Mouse (Mus musculus) kidney, embryonic 15.5 days (tissue): ENCODE results near the gene Pip4k2b. TPM values are rescaled to one million over a fixed set of nuclear protein-coding genes. Genes with fewer than 3 reads are reported as not detected.
A peak's percentile ranks its signal among the peaks of the same experiment; 100 is the strongest.

Experiments used
- ATAC-seq: fragments of 200-750 bp; cut with Nextera tagmentation; replicated peaks from 2 replicates; pipeline ENCODE4 v1.8.0; 2017; ENCODE audit warnings: moderate TSS enrichment; ENCODE audit not compliant: low FRiP score
- H3K27ac ChIP-seq: fragments of 300-500 bp; sonication (generic); 2 replicates; pipeline ENCODE4 v1.5.1; 2015; ENCODE audit warnings: mild to moderate bottlenecking, inconsistent platforms
- H3K27me3 ChIP-seq: fragments of 300-500 bp; sonication (generic); 2 replicates; pipeline ENCODE4 v1.6.1; 2015; ENCODE audit warnings: inconsistent platforms
- H3K36me3 ChIP-seq: fragments of 300-500 bp; sonication (generic); 2 replicates; pipeline ENCODE4 v1.6.1; 2015; ENCODE audit warnings: inconsistent platforms
- H3K4me1 ChIP-seq: fragments of 300-500 bp; sonication (generic); 2 replicates; pipeline ENCODE4 v1.6.1; 2015; ENCODE audit warnings: inconsistent platforms
- H3K4me2 ChIP-seq: fragments of 300-500 bp; sonication (generic); 2 replicates; pipeline ENCODE4 v1.6.1; 2015; ENCODE audit warnings: moderate library complexity, mild to moderate bottlenecking, inconsistent platforms
- H3K4me3 ChIP-seq: fragments of 300-500 bp; sonication (generic); replicated peaks from 2 replicates; pipeline ENCODE4 v1.5.1; 2015; ENCODE audit warnings: mild to moderate bottlenecking, inconsistent platforms
- H3K9ac ChIP-seq: fragments of 300-500 bp; sonication (generic); 2 replicates; pipeline ENCODE4 v1.6.1; 2015; ENCODE audit warnings: mild to moderate bottlenecking, inconsistent platforms
- H3K9me3 ChIP-seq: fragments of 300-500 bp; sonication (generic); replicated peaks from 2 replicates; pipeline ENCODE4 v1.6.1; 2016; ENCODE audit warnings: inconsistent platforms
- WGBS: fragments of 180-500 bp; shearing (Covaris S2); methylation state at CpG from one replicate; pipeline ENCODE4 v1.1.7; 2015; ENCODE audit warnings: mixed read lengths; 5-methylcytosine and 5-hydroxymethylcytosine counted together
- polyA plus RNA-seq: library from polyadenylated mRNA; unstranded; fragments of >200 nt; fragmentation: Nextera tagmentation; extraction: Ambion mirVana; gene quantifications from 2 replicates; pipeline ENCODE4 v1.2.1, GENCODE M21; 2015

Gene Pip4k2b
- polyA plus RNA-seq, 1 experiment from 2014 or later, result 1.8 TPM

GRCm38 (mm10) chr11:97776497-97777128 is 32.1 kb upstream of the Pip4k2b start:
- 0 out of 2 replicates have a peak, but pooled peaks have one; percentile 31 for ATAC-seq
- H3K27me3 ChIP-seq, result no peaks in the 10 kb centered on the region
- H3K4me2 ChIP-seq, result no peak overlapping the region
- H3K27ac ChIP-seq, result no peak overlapping the region; the same call in 1 of the 2 replicates
- peaks cover 64% of the 10 kb centered on the region for H3K36me3 ChIP-seq
- H3K9me3 ChIP-seq, result no peaks in the 10 kb centered on the region
- H3K4me1 ChIP-seq, result peaks cover 18% of the 10 kb centered on the region
- no peak overlapping the region for H3K4me3 ChIP-seq
- WGBS, result 65% methylated on average over 5 of the region's 5 CpGs
- no peak overlapping the region for H3K9ac ChIP-seq

GRCm38 (mm10) chr11:97775808-97776496 is 31.4 kb upstream of the Pip4k2b start, which contains the start of gene 1700001P01Rik:
Gene 1700001P01Rik, minus strand, starts transcription at chr11:97775918.
- peaks cover 61% of the 10 kb centered on the region for H3K36me3 ChIP-seq
- no peaks in the 10 kb centered on the region for H3K9me3 ChIP-seq
- no peak for ATAC-seq
- no peak within 1 kb of the TSS for H3K9ac ChIP-seq
- no peak within 1 kb of the TSS for H3K4me3 ChIP-seq
- H3K27ac ChIP-seq, result no peak within 1 kb of the TSS; the same call in 1 of the 2 replicates
- H3K4me2 ChIP-seq, result no peak within 1 kb of the TSS
- WGBS, result 57% methylated on average over 17 of the region's 17 CpGs
- peaks cover 17% of the 10 kb centered on the region for H3K4me1 ChIP-seq
- H3K27me3 ChIP-seq, result no peaks in the 10 kb centered on the region

GRCm38 (mm10) chr11:97775186-97775585 is 30.7 kb upstream of the Pip4k2b start:
- H3K27ac ChIP-seq, result no peak overlapping the region
- peak; percentile 58; the same call in 1 of the 2 replicates for ATAC-seq
- 82% methylated on average over 13 of the region's 13 CpGs for WGBS
- no peaks in the 10 kb centered on the region for H3K27me3 ChIP-seq
- no peak overlapping the region for H3K9ac ChIP-seq
- peaks cover 9% of the 10 kb centered on the region for H3K4me1 ChIP-seq
- no peaks in the 10 kb centered on the region for H3K9me3 ChIP-seq
- H3K4me2 ChIP-seq, result no peak overlapping the region
- no peak overlapping the region for H3K4me3 ChIP-seq
- peaks cover 53% of the 10 kb centered on the region for H3K36me3 ChIP-seq

- H3K36me3 ChIP-seq, result peaks cover 15% of the 10 kb centered on the region
Measured at GRCm38 (mm10) chr11:97771410-97771809, 26.9 kb upstream of the Pip4k2b start.

GRCm38 (mm10) chr11:97769704-97770103 is 25.2 kb upstream of the Pip4k2b start:
- H3K27me3 ChIP-seq, result no peaks in the 10 kb centered on the region
- H3K9ac ChIP-seq, result no peak overlapping the region
- 21% methylated on average over 2 of the region's 2 CpGs for WGBS
- H3K27ac ChIP-seq, result no peak overlapping the region
- H3K4me2 ChIP-seq, result no peak overlapping the region
- H3K9me3 ChIP-seq, result no peaks in the 10 kb centered on the region
- H3K36me3 ChIP-seq, result no peaks in the 10 kb centered on the region; the same call in 1 of the 2 replicates
- ATAC-seq, result no peak
- peaks cover 16% of the 10 kb centered on the region for H3K4me1 ChIP-seq
- no peak overlapping the region for H3K4me3 ChIP-seq

More at GRCm38 (mm10) chr11:97771410-97771809, 26.9 kb upstream of the Pip4k2b start:
- no peak for ATAC-seq
- H3K4me2 ChIP-seq, result no peak overlapping the region
- no peak overlapping the region for H3K27ac ChIP-seq
- no peak overlapping the region for H3K9ac ChIP-seq
- no peaks in the 10 kb centered on the region for H3K9me3 ChIP-seq
- 78% methylated on average over 14 of the region's 14 CpGs for WGBS
- no peak overlapping the region for H3K4me3 ChIP-seq
- H3K4me1 ChIP-seq, result peaks cover 4% of the 10 kb centered on the region; the same call in 1 of the 2 replicates
- no peaks in the 10 kb centered on the region for H3K27me3 ChIP-seq

GRCm38 (mm10) chr11:97766154-97766881 is 21.8 kb upstream of the Pip4k2b start, which contains the start of gene Cwc25:
Gene Cwc25, minus strand, starts transcription at chr11:97766556.
- H3K4me2 ChIP-seq, result peak within 1 kb of the TSS; percentile 68
- no peaks in the 10 kb centered on the region for H3K27me3 ChIP-seq
- H3K9me3 ChIP-seq, result no peaks in the 10 kb centered on the region
- peaks cover 23% of the 10 kb centered on the region for H3K36me3 ChIP-seq
- peak; percentile 91 for ATAC-seq
- peak within 1 kb of the TSS; percentile 93 for H3K27ac ChIP-seq
- peaks cover 17% of the 10 kb centered on the region for H3K4me1 ChIP-seq
- 1% methylated on average over 38 of the region's 38 CpGs for WGBS
- H3K9ac ChIP-seq, result peak within 1 kb of the TSS; percentile 90
- peak within 1 kb of the TSS; percentile 79 for H3K4me3 ChIP-seq

- H3K9ac ChIP-seq, result no peak overlapping the region
- no peak for ATAC-seq
- H3K4me1 ChIP-seq, result peaks cover 13% of the 10 kb centered on the region
- H3K36me3 ChIP-seq, result peaks cover 64% of the 10 kb centered on the region
- no peak overlapping the region for H3K4me3 ChIP-seq
- no peak overlapping the region for H3K4me2 ChIP-seq
- no peak overlapping the region for H3K27ac ChIP-seq
- H3K27me3 ChIP-seq, result no peaks in the 10 kb centered on the region
- no peaks in the 10 kb centered on the region for H3K9me3 ChIP-seq
Measured at GRCm38 (mm10) chr11:97761638-97762037, 17.1 kb upstream of the Pip4k2b start.

GRCm38 (mm10) chr11:97758942-97759341 is 14.4 kb upstream of the Pip4k2b start:
- WGBS, result 85% methylated on average over 6 of the region's 6 CpGs
- Histone ChIP-seq H3K27me3 (no peaks in the 10 kb centered on the region), H3K4me1 (no peaks in the 10 kb centered on the region), H3K9me3 (no peaks in the 10 kb centered on the region), H3K36me3 (peaks cover 86% of the 10 kb centered on the region), H3K4me2 (no peak overlapping the region), H3K9ac (no peak overlapping the region), H3K27ac (no peak overlapping the region), H3K4me3 (no peak overlapping the region)
- no peak for ATAC-seq

- Histone ChIP-seq H3K9ac (no peak overlapping the region), H3K27ac (no peak overlapping the region), H3K9me3 (no peaks in the 10 kb centered on the region), H3K4me2 (no peak overlapping the region), H3K4me3 (no peak overlapping the region), H3K36me3 (peaks cover 90% of the 10 kb centered on the region), H3K27me3 (no peaks in the 10 kb centered on the region), H3K4me1 (no peaks in the 10 kb centered on the region)
- 98% methylated on average over 1 of the region's 1 CpGs for WGBS
- ATAC-seq, result no peak
Measured at GRCm38 (mm10) chr11:97758125-97758524, 13.6 kb upstream of the Pip4k2b start.

GRCm38 (mm10) chr11:97753277-97753676 is 8.8 kb upstream of the Pip4k2b start:
- Histone ChIP-seq H3K4me2 (no peak overlapping the region), H3K9me3 (no peaks in the 10 kb centered on the region), H3K4me1 (no peaks in the 10 kb centered on the region), H3K9ac (no peak overlapping the region), H3K4me3 (no peak overlapping the region), H3K27me3 (no peaks in the 10 kb centered on the region), H3K27ac (no peak overlapping the region), H3K36me3 (peaks cover 92% of the 10 kb centered on the region)
- WGBS, result 92% methylated on average over 8 of the region's 8 CpGs
- no peak for ATAC-seq

- H3K9ac ChIP-seq, result no peak overlapping the region
- H3K36me3 ChIP-seq, result peaks cover 75% of the 10 kb centered on the region
- ATAC-seq, result no peak
- WGBS, result 82% methylated on average over 5 of the region's 5 CpGs
- H3K9me3 ChIP-seq, result no peaks in the 10 kb centered on the region
- H3K4me2 ChIP-seq, result no peak overlapping the region
- peaks cover 6% of the 10 kb centered on the region for H3K4me1 ChIP-seq
- H3K27me3 ChIP-seq, result no peaks in the 10 kb centered on the region
- H3K27ac ChIP-seq, result no peak overlapping the region
- H3K4me3 ChIP-seq, result no peak overlapping the region
Measured at GRCm38 (mm10) chr11:97748496-97748895, 4.0 kb upstream of the Pip4k2b start.

GRCm38 (mm10) chr11:97747773-97748172 is 3.3 kb upstream of the Pip4k2b start:
- H3K9ac ChIP-seq, result no peak overlapping the region
- no peak for ATAC-seq
- H3K36me3 ChIP-seq, result peaks cover 67% of the 10 kb centered on the region
- H3K4me3 ChIP-seq, result no peak overlapping the region
- H3K27ac ChIP-seq, result no peak overlapping the region
- H3K9me3 ChIP-seq, result no peaks in the 10 kb centered on the region
- H3K4me1 ChIP-seq, result peaks cover 13% of the 10 kb centered on the region
- H3K27me3 ChIP-seq, result no peaks in the 10 kb centered on the region
- H3K4me2 ChIP-seq, result no peak overlapping the region
- 88% methylated on average over 8 of the region's 8 CpGs for WGBS
